Mouse (Mus musculus): ENCODE results near the gene Nrros. TPM values are rescaled to one million over a fixed set of nuclear protein-coding genes. Genes with fewer than 3 reads are reported as not detected.

The Nrros gene
- polyA plus RNA-seq, 1 experiment from 2014 or later = 7.8 TPM

DNA sequence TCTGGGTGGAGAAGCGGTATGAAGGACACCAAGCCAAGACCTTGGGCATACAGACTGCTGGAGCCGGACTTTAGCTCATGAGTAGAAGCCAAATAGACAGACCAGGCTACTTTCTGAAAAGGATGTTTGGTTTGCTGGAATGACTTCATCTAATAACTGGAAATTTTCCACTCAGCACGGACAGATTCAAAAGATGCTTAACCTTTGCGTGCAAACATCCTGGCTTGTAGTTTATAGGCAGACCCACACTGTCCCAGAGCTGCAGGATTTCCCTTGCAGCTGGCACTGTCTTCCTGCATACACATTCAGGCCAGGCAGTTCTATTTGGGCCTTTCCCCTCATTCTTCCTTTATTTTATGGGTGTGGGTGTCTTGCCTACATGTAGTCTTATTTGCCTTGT lies 38.3 kb downstream of the Nrros start:
- Histone ChIP-seq H3K4me3 (no peak overlapping the region), H3K27ac (replicated peaks) (no peak overlapping the region), H3K4me1 (no peaks in the 10 kb centered on the region), H3K27me3 (no peaks in the 10 kb centered on the region), H3K36me3 (no peaks in the 10 kb centered on the region), H3K9me3 (no peaks in the 10 kb centered on the region), H3K9ac (replicated peaks) (no peak overlapping the region), H3K4me2 (replicated peaks) (no peak overlapping the region)
- no peak for ATAC-seq (replicated peaks)
- 92% methylated on average over 4 of the region's 4 CpGs for WGBS

- H3K4me1 ChIP-seq = no peaks in the 10 kb centered on the region
- H3K4me2 ChIP-seq (replicated peaks) = no peak overlapping the region
- H3K9me3 ChIP-seq = no peaks in the 10 kb centered on the region
- no peak for ATAC-seq (replicated peaks)
- no peaks in the 10 kb centered on the region for H3K36me3 ChIP-seq
- no peak overlapping the region for H3K4me3 ChIP-seq
- no peak overlapping the region for H3K9ac ChIP-seq (replicated peaks)
- H3K27me3 ChIP-seq = no peaks in the 10 kb centered on the region
- 88% methylated on average over 3 of the region's 3 CpGs for WGBS
- no peak overlapping the region for H3K27ac ChIP-seq (replicated peaks)
These were observed 40.0 kb downstream of the Nrros start for GRCm38 (mm10) chr16:32125364-32125763.

DNA sequence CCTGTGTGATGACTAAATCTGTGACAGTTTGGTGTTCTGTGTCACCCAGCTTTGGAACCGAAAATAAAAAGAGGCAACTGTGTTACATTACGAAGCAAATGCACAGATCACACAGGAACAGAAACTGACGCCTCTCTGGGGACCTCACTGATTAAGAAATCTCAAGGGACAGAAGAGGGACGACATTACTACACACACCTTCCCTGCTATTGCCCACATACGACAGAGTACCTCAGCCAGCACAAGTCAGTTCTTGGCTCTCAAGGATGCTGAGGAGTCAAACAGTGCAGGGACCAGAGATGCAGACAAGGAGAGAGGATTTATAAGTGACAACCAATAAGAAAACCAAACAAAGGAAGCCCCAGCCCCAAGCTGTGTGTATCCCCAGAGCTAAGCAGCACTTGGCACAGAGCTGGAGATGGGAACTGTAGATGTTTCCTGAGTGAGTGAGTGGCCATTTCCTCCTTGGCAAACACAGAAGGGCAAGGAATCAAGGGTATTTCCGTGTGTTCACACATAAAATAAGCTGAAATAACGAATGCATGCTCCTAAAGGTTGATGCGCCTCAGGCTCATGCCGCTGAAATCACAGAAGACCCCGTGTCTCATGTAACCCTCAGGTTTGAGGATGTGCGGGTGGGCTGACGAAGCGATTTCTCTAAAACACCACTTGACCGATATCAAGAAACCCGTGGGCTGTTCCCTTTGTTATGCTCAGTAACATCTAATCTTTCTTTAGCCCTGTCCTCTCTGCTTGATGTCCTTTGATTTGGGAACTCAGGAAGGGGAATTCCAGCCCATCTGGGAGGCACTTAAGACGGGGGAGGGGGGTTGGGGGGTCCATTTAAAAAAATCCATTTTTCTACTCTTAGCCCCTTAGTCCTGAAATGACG lies 40.7 kb downstream of the Nrros start:
- no peaks in the 10 kb centered on the region for H3K36me3 ChIP-seq
- H3K27ac ChIP-seq (replicated peaks) = no peak overlapping the region
- H3K9me3 ChIP-seq = no peaks in the 10 kb centered on the region
- no peak overlapping the region for H3K4me2 ChIP-seq (replicated peaks)
- no peak overlapping the region for H3K9ac ChIP-seq (replicated peaks)
- no peaks in the 10 kb centered on the region for H3K27me3 ChIP-seq
- WGBS = 73% methylated on average over 17 of the region's 17 CpGs
- ATAC-seq (replicated peaks) = no peak
- no peak overlapping the region for H3K4me3 ChIP-seq
- no peaks in the 10 kb centered on the region for H3K4me1 ChIP-seq

DNA sequence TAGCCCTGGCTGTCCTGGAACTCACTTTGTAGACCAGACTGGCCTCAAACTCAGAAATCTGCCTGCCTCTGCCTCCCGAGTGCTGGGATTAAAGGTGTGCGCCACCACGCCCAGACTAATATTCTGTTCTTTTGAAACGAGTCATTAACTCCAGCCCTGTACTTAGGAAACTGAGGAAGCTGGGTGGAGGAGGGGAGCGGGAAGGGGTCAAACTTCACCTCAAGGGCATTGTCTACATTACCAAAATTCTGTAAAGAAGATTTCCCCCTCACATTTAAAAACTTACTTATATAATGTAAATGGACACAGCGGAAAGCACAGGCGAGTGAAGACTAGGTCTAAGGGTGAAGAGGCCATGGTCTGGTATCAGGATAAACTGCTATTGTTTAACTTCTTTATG lies 41.4 kb downstream of the Nrros start:
- Histone ChIP-seq H3K9me3 (no peaks in the 10 kb centered on the region), H3K4me1 (no peaks in the 10 kb centered on the region), H3K36me3 (no peaks in the 10 kb centered on the region), H3K4me3 (no peak overlapping the region), H3K27me3 (no peaks in the 10 kb centered on the region), H3K27ac (replicated peaks) (no peak overlapping the region), H3K4me2 (replicated peaks) (no peak overlapping the region), H3K9ac (replicated peaks) (no peak overlapping the region)
- WGBS = 96% methylated on average over 7 of the region's 7 CpGs
- ATAC-seq (replicated peaks) = no peak

GRCm38 (mm10) chr16:32120454-32120853 lies 44.9 kb downstream of the Nrros start:
- H3K27ac ChIP-seq (replicated peaks) = no peak overlapping the region
- H3K9ac ChIP-seq (replicated peaks) = no peak overlapping the region
- no peaks in the 10 kb centered on the region for H3K4me1 ChIP-seq
- 81% methylated on average over 3 of the region's 3 CpGs for WGBS
- H3K4me3 ChIP-seq = no peak overlapping the region
- no peaks in the 10 kb centered on the region for H3K27me3 ChIP-seq
- no peaks in the 10 kb centered on the region for H3K36me3 ChIP-seq
- no peak overlapping the region for H3K4me2 ChIP-seq (replicated peaks)
- ATAC-seq (replicated peaks) = no peak
- no peaks in the 10 kb centered on the region for H3K9me3 ChIP-seq

GRCm38 (mm10) chr16:32116186-32116585 lies 49.2 kb downstream of the Nrros start:
- Histone ChIP-seq H3K27me3 (no peaks in the 10 kb centered on the region), H3K9me3 (no peaks in the 10 kb centered on the region), H3K9ac (replicated peaks) (no peak overlapping the region), H3K4me2 (replicated peaks) (no peak overlapping the region), H3K4me3 (no peak overlapping the region), H3K27ac (replicated peaks) (no peak overlapping the region), H3K36me3 (no peaks in the 10 kb centered on the region), H3K4me1 (no peaks in the 10 kb centered on the region)
- ATAC-seq (replicated peaks) = no peak
- WGBS = 56% methylated on average over 5 of the region's 5 CpGs

GRCm38 (mm10) chr16:32115781-32116180 lies 49.6 kb downstream of the Nrros start:
- H3K9ac ChIP-seq (replicated peaks) = no peak overlapping the region
- H3K4me3 ChIP-seq = no peak overlapping the region
- no peak overlapping the region for H3K4me2 ChIP-seq (replicated peaks)
- no peak for ATAC-seq (replicated peaks)
- no peaks in the 10 kb centered on the region for H3K9me3 ChIP-seq
- no peaks in the 10 kb centered on the region for H3K27me3 ChIP-seq
- no peaks in the 10 kb centered on the region for H3K4me1 ChIP-seq
- H3K36me3 ChIP-seq = no peaks in the 10 kb centered on the region
- no peak overlapping the region for H3K27ac ChIP-seq (replicated peaks)
- WGBS = 70% methylated on average over 6 of the region's 6 CpGs

- Histone ChIP-seq H3K9me3 (no peaks in the 10 kb centered on the region), H3K4me3 (no peak overlapping the region), H3K27ac (replicated peaks) (no peak overlapping the region), H3K36me3 (no peaks in the 10 kb centered on the region), H3K4me1 (no peaks in the 10 kb centered on the region), H3K27me3 (no peaks in the 10 kb centered on the region), H3K4me2 (replicated peaks) (no peak overlapping the region), H3K9ac (replicated peaks) (no peak overlapping the region)
- peak; percentile 48; the same call in 1 of the 2 replicates for ATAC-seq (replicated peaks)
- 10% methylated on average over 15 of the region's 15 CpGs for WGBS
These were observed 50.3 kb downstream of the Nrros start for GRCm38 (mm10) chr16:32114968-32115695.

GRCm38 (mm10) chr16:32114406-32114805 lies 51.0 kb downstream of the Nrros start:
- Histone ChIP-seq H3K36me3 (peaks cover 3% of the 10 kb centered on the region; the same call in 1 of the 2 replicates), H3K4me1 (no peaks in the 10 kb centered on the region), H3K4me2 (replicated peaks) (no peak overlapping the region), H3K4me3 (no peak overlapping the region), H3K27me3 (no peaks in the 10 kb centered on the region), H3K27ac (replicated peaks) (no peak overlapping the region), H3K9ac (replicated peaks) (no peak overlapping the region), H3K9me3 (no peaks in the 10 kb centered on the region)
- ATAC-seq (replicated peaks) = no peak
- 80% methylated on average over 10 of the region's 10 CpGs for WGBS

DNA sequence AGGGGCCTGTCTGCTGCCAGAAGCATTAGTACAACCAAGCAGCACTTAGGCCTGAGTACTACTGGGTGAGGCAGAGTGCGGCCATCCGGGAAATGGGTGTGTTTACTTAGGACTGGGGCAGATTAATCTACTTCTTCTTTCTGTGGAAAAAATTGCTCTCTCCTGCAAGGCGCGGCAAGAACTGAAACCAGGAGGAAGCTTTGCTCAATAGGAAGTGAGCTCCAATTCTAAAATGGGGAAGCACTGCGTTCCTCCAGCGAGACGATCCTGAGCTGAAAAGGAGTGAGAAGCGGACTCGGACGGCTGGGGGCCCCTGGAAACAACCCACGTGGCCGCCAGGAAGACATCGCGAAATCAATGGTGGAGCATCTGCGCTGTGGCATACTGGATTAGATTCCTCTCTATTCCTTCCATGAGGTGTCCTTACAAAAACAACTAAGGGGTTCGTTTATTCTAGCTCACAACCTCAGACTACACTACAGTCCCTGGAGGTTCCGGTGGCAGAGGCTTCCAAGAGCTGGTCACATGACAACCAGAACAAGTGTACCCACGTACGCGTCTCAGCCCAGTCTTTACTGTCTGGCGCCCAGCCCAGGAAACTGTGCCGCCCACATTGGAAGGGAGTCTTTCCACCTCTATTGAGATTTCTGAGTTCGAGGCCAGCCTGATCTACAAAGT lies 51.7 kb downstream of the Nrros start:
- H3K4me2 ChIP-seq (replicated peaks) = no peak overlapping the region
- no peaks in the 10 kb centered on the region for H3K4me1 ChIP-seq
- H3K9ac ChIP-seq (replicated peaks) = no peak overlapping the region
- no peaks in the 10 kb centered on the region for H3K27me3 ChIP-seq
- WGBS = 59% methylated on average over 23 of the region's 23 CpGs
- H3K4me3 ChIP-seq = no peak overlapping the region
- H3K9me3 ChIP-seq = no peaks in the 10 kb centered on the region
- no peak for ATAC-seq (replicated peaks)
- H3K36me3 ChIP-seq = peaks cover 6% of the 10 kb centered on the region; the same call in 1 of the 2 replicates
- no peak overlapping the region for H3K27ac ChIP-seq (replicated peaks)

GRCm38 (mm10) chr16:32110951-32111699 lies 54.3 kb downstream of the Nrros start:
- Histone ChIP-seq H3K9ac (replicated peaks) (no peak overlapping the region), H3K4me2 (replicated peaks) (no peak overlapping the region), H3K4me3 (no peak overlapping the region), H3K36me3 (peaks cover 23% of the 10 kb centered on the region), H3K9me3 (no peaks in the 10 kb centered on the region), H3K27ac (replicated peaks) (no peak overlapping the region), H3K27me3 (no peaks in the 10 kb centered on the region), H3K4me1 (no peaks in the 10 kb centered on the region)
- no peak for ATAC-seq (replicated peaks)
- WGBS = 68% methylated on average over 15 of the region's 15 CpGs

Measured in forebrain, embryonic 15.5 days (tissue).